Mouse (Mus musculus) kidney, adult 18-20 months (tissue): ENCODE data around the gene Rbks.

Experiments used
- DNase-seq: peaks from one replicate; pipeline ENCODE4 v3.0.0; 2021

The Rbks gene

DNA sequence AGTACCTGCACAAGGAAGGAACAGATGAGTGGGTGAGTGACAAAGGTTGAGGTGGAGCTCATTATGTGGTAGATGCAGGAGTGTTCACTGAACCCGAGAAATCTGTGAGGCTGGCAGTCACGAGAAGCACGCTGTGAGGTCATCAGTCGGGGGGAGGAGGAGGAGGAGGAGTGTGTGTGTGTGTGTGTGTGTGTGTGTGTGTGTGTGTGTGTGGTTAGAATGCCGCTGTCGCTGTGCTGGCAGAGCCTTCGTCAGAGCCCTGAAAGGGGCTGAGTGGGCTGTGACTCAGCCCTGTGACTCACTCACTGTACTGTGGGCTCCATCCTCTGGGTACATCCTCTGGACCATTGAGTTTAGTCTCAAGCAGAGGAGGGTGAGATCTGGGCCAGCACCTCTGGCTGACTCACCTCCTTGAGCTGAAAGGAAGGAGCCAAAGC lies 120.9 kb downstream of the Rbks start:
- peak; percentile 33 for DNase-seq
